Mouse (Mus musculus): ENCODE measurements at regions not wholly inside any gene's neighbourhood (a gene's known extent, or its start where the extent isn't known, plus 50 kb on each side); places are given as distances from the start of the nearest gene placed in this dataset.
A peak's percentile ranks its signal among the peaks of the same experiment; 100 is the strongest.

DNA sequence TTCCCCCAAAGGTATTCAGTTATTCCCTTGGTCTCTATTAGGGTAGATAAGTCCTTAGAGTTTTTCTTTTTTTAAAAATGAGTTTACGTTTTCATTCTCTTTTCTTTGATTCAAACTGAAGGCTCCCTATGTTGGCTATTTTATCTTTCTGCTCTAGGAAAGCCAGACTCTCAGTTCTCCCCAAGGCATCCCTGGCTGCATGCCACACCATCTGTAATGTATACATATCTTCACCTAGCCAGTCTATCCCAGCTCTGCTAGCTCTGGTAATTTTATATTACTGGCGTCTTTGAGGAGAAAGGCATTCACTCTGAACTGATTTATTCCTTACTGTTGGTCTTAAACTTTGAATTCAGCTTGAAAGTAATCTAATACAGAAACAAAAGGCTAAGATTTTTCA lies 65.2 kb upstream of the Cabcoco1 start:
- no peak for DNase-seq
- intact Hi-C loops (cut with DNase I; ENCODE audit: low total_unique reads), result no loop called here

DNA sequence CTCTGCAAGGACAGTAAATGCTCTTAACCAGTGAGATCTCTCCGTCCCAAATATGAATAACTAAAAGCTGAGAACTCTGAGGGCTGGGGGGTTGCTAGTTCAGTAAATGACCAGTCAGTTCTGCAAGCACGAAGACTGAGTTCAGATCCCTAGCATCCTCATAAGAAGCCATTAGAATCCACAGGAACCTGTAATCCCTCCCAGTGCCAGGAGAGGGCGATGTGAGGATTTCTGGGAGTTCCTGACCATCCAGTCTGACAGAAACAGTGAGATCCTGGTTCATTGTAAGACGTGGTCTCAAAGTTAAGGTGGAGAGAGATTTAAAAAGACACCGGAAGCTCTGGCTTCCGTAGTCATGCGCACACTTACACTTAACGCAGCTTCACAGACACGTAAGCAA lies 70.2 kb upstream of the Cabcoco1 start:
- intact Hi-C loops (cut with DNase I; ENCODE audit: low total_unique reads), result no loop called here
- no peak for DNase-seq

DNA sequence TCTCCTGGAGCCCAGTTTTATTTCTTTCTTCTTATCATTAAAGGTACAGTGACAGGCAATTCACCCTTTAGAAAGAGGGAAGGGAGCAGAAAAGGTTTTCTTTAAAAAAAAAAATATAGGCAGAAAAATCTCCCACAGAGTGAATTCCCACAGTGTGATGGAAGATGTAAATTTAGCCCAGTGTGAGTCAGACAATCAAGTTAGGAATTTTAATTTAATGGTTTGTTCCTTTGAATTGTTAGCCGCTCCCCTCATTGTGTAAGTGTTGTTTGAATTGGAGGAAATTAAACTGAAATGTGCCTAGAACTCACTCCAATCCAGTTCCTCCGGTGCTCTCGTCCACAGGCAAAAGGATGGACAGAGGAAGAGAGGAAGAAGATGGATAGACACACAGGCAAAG lies 71.0 kb upstream of the Cabcoco1 start:
- intact Hi-C loops (cut with DNase I; ENCODE audit: low total_unique reads), result no loop called here
- no peak for DNase-seq

DNA sequence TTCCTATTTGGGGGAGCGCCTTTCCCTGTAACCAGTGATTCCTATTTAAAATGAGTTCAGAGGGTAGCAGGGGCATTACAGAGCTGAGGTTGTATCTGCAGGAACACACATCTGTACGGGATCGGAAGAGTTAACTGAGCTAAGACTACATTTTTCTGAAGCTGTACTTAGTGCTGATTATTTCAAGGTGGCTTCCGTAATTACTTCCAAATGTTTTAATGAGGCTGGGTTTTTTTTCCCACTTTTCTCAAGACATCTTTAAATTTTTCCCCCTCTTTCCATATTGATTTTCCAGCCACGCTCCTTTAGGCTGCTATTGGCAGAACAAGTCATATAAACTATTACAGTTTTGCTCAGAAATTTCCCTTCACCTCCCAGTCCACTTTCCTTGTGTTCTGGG lies 82.1 kb upstream of the Cabcoco1 start:
- intact Hi-C loops (cut with DNase I; ENCODE audit: low total_unique reads), result no loop called here
- DNase-seq, result no peak

DNA sequence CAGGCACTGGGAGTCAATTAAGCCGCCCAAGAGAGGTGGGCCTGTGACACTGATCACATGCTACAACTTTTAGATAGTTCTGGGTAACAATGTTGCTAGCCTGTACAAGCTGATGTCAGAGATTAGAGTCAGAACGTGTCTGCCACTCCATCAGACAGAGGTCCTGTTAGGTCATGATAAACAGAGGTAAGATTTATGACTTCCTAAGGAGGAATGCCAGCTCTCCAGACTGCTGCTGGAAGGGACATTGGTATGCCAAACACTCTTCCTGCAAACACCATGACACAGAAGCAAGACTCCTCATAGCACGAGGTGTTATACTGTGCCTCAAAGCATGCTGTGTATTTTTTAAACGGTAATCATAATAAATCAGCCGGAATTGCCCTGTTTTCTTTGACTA lies 83.6 kb upstream of the Cabcoco1 start:
- DNase-seq, result no peak
- intact Hi-C loops (cut with DNase I; ENCODE audit: low total_unique reads), result no loop called here

DNA sequence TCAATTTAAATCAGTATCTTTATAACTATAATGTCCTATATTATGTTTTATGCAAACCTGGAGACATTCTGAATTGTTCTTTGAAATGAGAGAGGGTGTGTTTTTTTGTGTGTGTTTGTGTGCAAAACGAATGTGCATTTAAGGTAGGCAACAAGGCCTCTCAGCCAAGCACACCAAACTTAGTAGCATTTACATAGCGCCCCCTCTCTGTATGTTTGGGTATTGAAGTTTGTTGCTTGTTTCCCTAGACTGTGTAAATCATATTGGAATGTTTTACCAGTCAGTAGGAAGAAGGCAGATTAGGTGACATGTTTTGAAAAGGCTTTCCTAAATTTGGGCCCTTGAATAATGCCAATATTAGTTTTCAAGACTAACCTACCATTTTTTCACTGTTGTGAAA lies 84.1 kb upstream of the Cabcoco1 start:
- DNase-seq, result no peak
- intact Hi-C loops (cut with DNase I; ENCODE audit: low total_unique reads), result no loop called here

DNA sequence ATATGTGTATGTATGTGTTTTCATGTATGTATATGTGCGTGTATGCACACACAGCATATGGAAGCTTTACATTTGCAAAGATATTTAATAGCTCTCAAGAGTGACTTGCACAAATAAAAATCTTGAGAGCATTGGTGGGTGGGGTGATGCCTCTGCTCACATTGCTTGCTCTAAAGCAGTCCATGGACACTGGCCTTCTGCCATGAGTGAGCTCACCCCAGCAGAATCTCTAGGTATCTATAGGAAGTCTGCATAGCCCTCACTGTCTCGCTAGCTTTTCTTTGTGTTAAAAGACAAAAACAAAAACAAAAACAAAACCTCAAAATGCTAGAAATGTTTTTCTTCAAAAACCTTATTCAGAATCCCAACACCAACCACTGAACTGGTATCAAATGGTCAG lies 87.8 kb upstream of the Cabcoco1 start:
- intact Hi-C loops (cut with DNase I; ENCODE audit: low total_unique reads), result no loop called here
- DNase-seq, result no peak

DNA sequence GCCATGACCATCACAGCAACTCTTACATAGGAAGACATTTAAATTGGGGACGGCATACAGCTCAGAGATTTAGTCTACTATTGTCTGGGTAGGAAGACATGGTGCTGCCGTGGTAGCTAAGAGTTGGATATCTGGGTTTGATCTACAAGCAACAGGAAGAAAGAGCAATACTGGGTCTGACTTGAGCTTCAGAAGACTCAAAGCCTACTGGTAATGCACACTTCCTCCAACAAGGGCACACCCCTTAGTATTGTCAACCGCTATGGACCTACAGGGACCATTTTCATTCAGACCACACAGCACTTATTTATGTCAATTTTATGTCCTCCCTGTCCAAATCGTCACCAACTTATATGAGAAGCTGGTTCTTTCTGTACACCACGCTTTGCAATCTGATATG lies 90.3 kb upstream of the Tmem26 start:
- no peak for DNase-seq
- intact Hi-C loops (cut with DNase I; ENCODE audit: low total_unique reads), result no loop called here

DNA sequence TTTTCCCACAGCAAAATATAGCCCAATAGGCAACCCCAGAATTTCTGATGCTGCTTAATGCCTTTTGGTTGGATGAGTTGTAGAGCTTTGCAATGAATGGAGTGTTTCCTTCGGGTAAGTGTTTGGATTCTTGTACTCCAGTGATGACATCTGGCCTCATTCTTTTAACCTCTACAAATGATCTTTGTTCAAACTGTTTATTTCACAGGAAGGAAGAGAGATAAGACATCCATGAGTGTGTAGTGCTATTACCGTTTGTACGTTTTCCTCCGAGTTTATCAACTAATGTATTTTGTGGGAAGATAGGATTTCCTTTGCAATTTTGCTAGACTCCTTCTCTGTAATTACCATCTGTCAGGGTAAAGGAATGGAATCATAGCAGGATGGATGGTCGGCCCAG lies 70.7 kb upstream of the Tmem26 start:
- DNase-seq, result no peak
- intact Hi-C loops (cut with DNase I; ENCODE audit: low total_unique reads), result no loop called here

DNA sequence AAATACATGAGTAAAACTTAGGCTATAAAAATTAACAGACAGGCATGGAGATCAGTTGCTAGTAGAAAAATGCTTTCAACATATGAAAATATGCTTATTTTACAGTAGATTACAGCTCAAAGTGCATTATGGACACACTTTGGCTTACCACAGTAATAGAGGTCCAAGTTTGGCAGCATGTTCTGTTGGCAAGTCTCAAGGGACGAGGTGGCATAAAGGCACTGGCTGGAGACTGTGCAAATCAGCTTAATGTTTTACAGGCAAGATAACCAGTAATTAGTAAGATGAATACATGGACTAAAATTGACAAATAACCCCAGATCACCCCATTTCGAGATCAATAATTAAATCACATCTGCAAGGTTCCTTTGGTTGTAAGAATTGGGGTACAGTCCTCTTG lies 68.0 kb upstream of the Tmem26 start:
- DNase-seq, result no peak
- intact Hi-C loops (cut with DNase I; ENCODE audit: low total_unique reads), result no loop called here

DNA sequence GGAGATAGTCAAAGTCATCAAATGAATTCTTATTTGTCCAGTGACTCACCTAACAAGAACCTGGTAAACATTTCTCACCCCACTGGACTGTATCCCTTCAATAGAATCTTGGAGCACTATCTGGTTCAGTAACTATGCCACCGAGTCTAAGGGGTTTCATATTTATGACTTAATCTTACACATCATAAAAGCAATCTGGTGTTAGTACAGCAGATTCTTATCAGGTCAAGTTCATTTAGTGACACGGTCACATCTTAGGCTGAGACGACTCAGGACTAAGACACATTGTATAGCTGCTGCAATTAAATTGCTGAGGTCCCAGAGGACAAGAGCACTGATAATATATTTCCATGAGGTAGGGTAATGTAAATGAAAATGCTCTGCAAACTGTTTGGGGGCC lies 57.4 kb upstream of the Tmem26 start:
- intact Hi-C loops (cut with DNase I; ENCODE audit: low total_unique reads), result no loop called here

DNA sequence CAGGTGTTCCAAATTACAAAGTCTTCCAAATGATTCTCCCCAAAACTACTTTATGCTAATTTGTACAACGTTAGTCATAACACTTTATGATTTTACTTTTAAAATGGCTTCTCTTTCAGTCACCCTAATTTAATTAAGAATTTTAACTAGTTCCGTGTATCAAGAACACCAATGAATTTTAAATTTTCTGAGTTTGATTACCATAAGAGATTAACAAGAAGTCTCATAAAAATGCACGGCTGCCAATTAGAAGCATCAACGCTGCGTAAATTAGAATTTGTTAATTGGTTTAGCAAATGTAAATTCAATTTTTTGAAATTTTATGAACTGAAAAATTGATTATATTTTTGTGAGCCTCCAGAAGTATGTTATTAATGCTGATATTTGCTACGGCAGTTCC lies 54.1 kb upstream of the Tmem26 start:
- DNase-seq, result no peak
- intact Hi-C loops (cut with DNase I; ENCODE audit: low total_unique reads), result no loop called here

More for the DNA sequence above, 57.4 kb upstream of the Tmem26 start:
- no peak for DNase-seq

DNA sequence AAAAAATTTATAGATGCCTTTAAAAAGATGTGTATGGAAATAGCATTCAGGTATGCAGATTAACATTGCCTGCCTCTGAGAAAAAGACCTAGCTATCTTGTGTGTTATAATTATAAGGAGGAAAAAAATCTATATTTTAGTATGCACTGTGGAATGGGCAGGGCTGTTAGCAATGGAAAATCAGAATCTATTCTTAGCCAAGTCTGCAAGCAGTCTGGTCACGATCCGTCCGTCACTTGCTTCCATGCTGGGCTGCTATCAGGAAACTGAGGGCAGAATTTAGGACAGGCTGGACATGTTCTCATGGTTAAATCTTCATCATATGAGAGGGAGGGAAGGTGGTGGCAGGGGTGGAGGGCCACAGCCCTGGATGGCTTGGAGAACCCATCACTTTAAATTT lies 53.5 kb upstream of the Tmem26 start:
- intact Hi-C loops (cut with DNase I; ENCODE audit: low total_unique reads), result loop anchor here (5.0 kb wide), 1 partner anchor 57 kb away; no protein-coding TSS in a partner anchor
- DNase-seq, result no peak

DNA sequence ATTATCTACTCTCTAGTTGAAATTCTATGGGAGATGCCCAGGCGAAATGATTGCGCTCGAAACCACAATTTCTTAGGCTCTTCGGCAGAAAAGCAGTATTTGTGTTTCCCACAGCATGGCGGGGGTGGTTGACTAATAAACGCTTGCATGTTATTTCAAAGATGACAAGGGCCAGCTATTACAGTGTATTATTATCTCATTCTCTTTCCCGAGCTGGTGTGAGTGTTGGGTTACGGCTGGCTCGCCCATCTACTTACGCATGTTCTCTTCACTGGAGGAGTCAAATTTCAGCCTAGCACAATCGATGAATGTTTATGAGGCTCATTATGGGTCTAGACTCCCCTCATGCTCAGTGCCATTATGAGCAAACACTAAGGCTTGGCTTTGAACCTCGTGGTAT lies 51.2 kb upstream of the Tmem26 start:
- peak; percentile 3 for DNase-seq
- intact Hi-C loops (cut with DNase I; ENCODE audit: low total_unique reads), result loop anchor here (5.0 kb wide), 1 partner anchor 55 kb away; no protein-coding TSS in a partner anchor

DNA sequence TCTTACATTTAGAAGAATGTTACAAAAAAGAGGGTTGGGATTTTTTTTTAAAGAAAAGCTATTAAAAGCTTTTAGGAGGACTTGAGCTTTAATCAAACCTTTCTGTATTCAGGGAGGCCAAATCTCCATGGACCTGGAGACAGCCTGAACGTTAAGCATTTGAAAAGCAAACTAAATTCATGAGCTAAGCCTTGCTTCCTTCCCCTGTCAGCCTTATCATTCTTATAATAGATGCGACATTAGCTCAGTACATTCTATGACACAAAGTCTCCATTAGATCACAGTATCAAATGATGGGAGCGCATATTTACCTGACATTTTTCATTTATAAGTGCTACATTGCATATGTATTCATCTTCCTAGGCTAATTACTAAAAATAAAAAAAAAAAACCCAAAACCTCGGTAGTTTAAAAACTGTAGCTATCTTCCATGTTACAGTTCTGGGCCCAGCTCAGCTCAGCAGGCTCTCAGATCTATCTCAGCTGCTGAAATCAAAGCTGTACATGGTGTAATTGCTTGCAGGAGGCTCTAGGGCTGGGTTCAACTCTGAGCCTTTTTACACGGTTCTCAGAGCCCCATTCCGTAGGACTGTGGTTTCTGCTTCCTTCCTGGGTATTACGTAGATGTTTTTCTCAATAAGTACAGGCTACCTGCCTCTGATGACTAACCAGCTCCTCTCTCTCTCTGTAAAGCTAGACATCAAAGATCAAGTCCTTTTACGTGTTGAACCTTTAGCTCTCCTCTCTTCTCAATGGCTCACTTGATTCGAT lies 50.2 kb upstream of the Tmem26 start:
- no peak for DNase-seq
- intact Hi-C loops (cut with DNase I; ENCODE audit: low total_unique reads), result loop anchor here (5.0 kb wide), 1 partner anchor 54 kb away; no protein-coding TSS in a partner anchor

All from gastrocnemius, postnatal 14 days (tissue).